Mouse (Mus musculus) E14TG2a.4 (cell line): ENCODE data around the gene Lcn5.

Experiments
- CTCF ChIP-seq: conservative IDR thresholded peaks from 2 replicates; pipeline ENCODE4 v1.5.1; 2014; ENCODE audit warnings: low read length
- NANOG ChIP-seq: IDR thresholded peaks from 2 replicates; pipeline ENCODE4 v1.6.1; 2014; ENCODE audit warnings: borderline replicate concordance, low read length, mixed read lengths

- TF ChIP-seq CTCF (peak; percentile 23), NANOG (no peak)
These were observed 50.4 kb downstream of the Lcn5 start for GRCm38 (mm10) chr2:25708121-25708520.
